Mouse (Mus musculus) MEL (cell line): ENCODE measurements around the gene Abl2. TPM values are rescaled to one million over a fixed set of nuclear protein-coding genes. Genes with fewer than 3 reads are reported as not detected.

Experiments used
- DNase-seq: peaks from one replicate; pipeline ENCODE4 v3.0.0; 2011; ENCODE audit warnings: low read depth, low spot score
- H3K27ac ChIP-seq: 2 replicates; pipeline ENCODE4 v1.5.1; 2012; ENCODE audit warnings: low read depth, mild to moderate bottlenecking, control low read depth, low read length, moderate library complexity; ENCODE audit not compliant: control insufficient read depth
- H3K27me3 ChIP-seq, 2 experiments: fragments of 150-350 bp in 1 of 2; sonication (generic) in 1 of 2; 2 replicates each; pipeline ENCODE4 v1.6.1; 2012; ENCODE audit warnings: low read length in 2 of 2, mild to moderate bottlenecking in 2 of 2, improper control_type of control experiment in 1 of 2, moderate library complexity in 1 of 2; ENCODE audit not compliant: insufficient read depth in 2 of 2, control insufficient read depth in 1 of 2
- H3K36me3 ChIP-seq, 2 experiments: 2 replicates each; pipeline ENCODE4 v1.6.1; 2012 to 2014; ENCODE audit warnings: low read length in 2 of 2, improper control_type of control experiment in 1 of 2, inconsistent platforms in 1 of 2, mild to moderate bottlenecking in 1 of 2; ENCODE audit not compliant: insufficient read depth in 2 of 2, control insufficient read depth in 1 of 2
- H3K4me1 ChIP-seq, 2 experiments: fragments of 150-350 bp in 1 of 2; sonication (generic) in 1 of 2; 2 replicates each; pipeline ENCODE4 v1.6.1; 2012; ENCODE audit warnings: low read length in 2 of 2, improper control_type of control experiment in 1 of 2, mild to moderate bottlenecking in 1 of 2; ENCODE audit not compliant: insufficient read depth in 2 of 2, control insufficient read depth in 1 of 2
- H3K4me3 ChIP-seq, 2 experiments: fragments of 150-350 bp in 1 of 2; sonication (generic) in 1 of 2; 2 replicates each; pipeline ENCODE4 v1.5.1; 2012; ENCODE audit warnings: low read depth in 2 of 2, low read length in 2 of 2, mild to moderate bottlenecking in 2 of 2, moderate library complexity in 2 of 2, control low read depth in 1 of 2, improper control_type of control experiment in 1 of 2; ENCODE audit not compliant: control insufficient read depth in 1 of 2, insufficient read depth in 1 of 2
- H3K79me2 ChIP-seq: 2 replicates; pipeline ENCODE4 v1.6.1; 2012; ENCODE audit warnings: mild to moderate bottlenecking, low read length, moderate library complexity; ENCODE audit not compliant: control insufficient read depth, poor library complexity, insufficient read depth
- H3K9ac ChIP-seq: 2 replicates; pipeline ENCODE4 v1.6.1; 2012; ENCODE audit warnings: low read depth, mild to moderate bottlenecking, control low read depth, low read length, moderate library complexity; ENCODE audit not compliant: control insufficient read depth, poor library complexity, severe bottlenecking
- H3K9me3 ChIP-seq: fragments of 150-350 bp; sonication (generic); replicated peaks from 2 replicates; pipeline ENCODE4 v1.6.1; 2012; ENCODE audit warnings: mild to moderate bottlenecking, low read length, improper control_type of control experiment, moderate library complexity; ENCODE audit not compliant: insufficient read depth
- BHLHE40 ChIP-seq: IDR thresholded peaks from 2 replicates; pipeline ENCODE4 v1.6.1; 2012; ENCODE audit warnings: low read depth, mild to moderate bottlenecking, inconsistent platforms, low read length, improper control_type of control experiment, borderline replicate concordance
- CHD1 ChIP-seq: IDR thresholded peaks from 2 replicates; pipeline ENCODE4 v1.6.1; 2012; ENCODE audit warnings: low read depth, mild to moderate bottlenecking, inconsistent platforms, low read length, improper control_type of control experiment
- CTCF ChIP-seq, 3 experiments: IDR thresholded peaks in 2 of 3; conservative IDR thresholded peaks in 1 of 3; 2 replicates each; pipeline ENCODE4 v1.5.1; 2011 to 2012; ENCODE audit warnings: low read length in 3 of 3, low read depth in 2 of 3, mild to moderate bottlenecking in 2 of 3, improper control_type of control experiment in 1 of 3, inconsistent platforms in 1 of 3, mixed read lengths in 1 of 3, moderate library complexity in 1 of 3; ENCODE audit not compliant: control insufficient read depth in 1 of 3, insufficient read depth in 1 of 3, poor library complexity in 1 of 3, severe bottlenecking in 1 of 3
- ELF1 ChIP-seq: IDR thresholded peaks from 2 replicates; pipeline ENCODE4 v1.6.1; 2014; ENCODE audit warnings: low read depth, mild to moderate bottlenecking, inconsistent platforms, low read length, improper control_type of control experiment, moderate library complexity
- EP300 ChIP-seq, 2 experiments: IDR thresholded peaks; 2 replicates each; pipeline ENCODE4 v1.6.1; 2011; ENCODE audit warnings: improper control_type of control experiment in 2 of 2, low read length in 2 of 2, low read depth in 1 of 2, mild to moderate bottlenecking in 1 of 2
- ETS1 ChIP-seq: IDR thresholded peaks from 2 replicates; pipeline ENCODE4 v1.6.1; 2012; ENCODE audit warnings: low read depth, mild to moderate bottlenecking, inconsistent platforms, low read length, improper control_type of control experiment, moderate library complexity
- GABPA ChIP-seq: IDR thresholded peaks from 2 replicates; pipeline ENCODE4 v1.6.1; 2012; ENCODE audit warnings: low read depth, mild to moderate bottlenecking, inconsistent platforms, low read length, improper control_type of control experiment, moderate library complexity
- JUND ChIP-seq: IDR thresholded peaks from 2 replicates; pipeline ENCODE4 v1.6.1; 2011; ENCODE audit warnings: low read depth, mild to moderate bottlenecking, improper control_type of control experiment, low read length
- MAFK ChIP-seq: IDR thresholded peaks from 2 replicates; pipeline ENCODE4 v1.6.1; 2011; ENCODE audit warnings: low read depth, mild to moderate bottlenecking, low read length, improper control_type of control experiment, borderline replicate concordance
- MAX ChIP-seq: IDR thresholded peaks from 2 replicates; pipeline ENCODE4 v1.6.1; 2011; ENCODE audit warnings: low read length, improper control_type of control experiment
- MAZ ChIP-seq: IDR thresholded peaks from 2 replicates; pipeline ENCODE4 v1.6.1; 2012; ENCODE audit warnings: low read depth, mild to moderate bottlenecking, inconsistent platforms, low read length, improper control_type of control experiment
- MXI1 ChIP-seq: IDR thresholded peaks from 2 replicates; pipeline ENCODE4 v1.6.1; 2011; ENCODE audit warnings: mild to moderate bottlenecking, low read depth, low read length, improper control_type of control experiment
- MYC ChIP-seq: IDR thresholded peaks from 2 replicates; pipeline ENCODE4 v1.6.1; 2011; ENCODE audit warnings: low read depth, mild to moderate bottlenecking, low read length, improper control_type of control experiment, moderate library complexity
- POLR2A ChIP-seq, 2 experiments: IDR thresholded peaks; 2 replicates each; pipeline ENCODE4 v1.6.1; 2011 to 2012; ENCODE audit warnings: low read length in 2 of 2, mild to moderate bottlenecking in 2 of 2, control low read depth in 1 of 2, improper control_type of control experiment in 1 of 2, low read depth in 1 of 2, moderate library complexity in 1 of 2; ENCODE audit not compliant: control insufficient read depth in 1 of 2, insufficient read depth in 1 of 2, poor library complexity in 1 of 2
- POLR2AphosphoS2 ChIP-seq: IDR thresholded peaks from 2 replicates; pipeline ENCODE4 v1.6.1; 2011; ENCODE audit warnings: low read length, improper control_type of control experiment
- SMC3 ChIP-seq: IDR thresholded peaks from 2 replicates; pipeline ENCODE4 v1.6.1; 2011; ENCODE audit warnings: low read depth, low read length, improper control_type of control experiment
- TBP ChIP-seq: IDR thresholded peaks from 2 replicates; pipeline ENCODE4 v1.8.0; 2011; ENCODE audit warnings: low read depth, low read length, improper control_type of control experiment
- TCF12 ChIP-seq: IDR thresholded peaks from 2 replicates; pipeline ENCODE4 v1.6.1; 2014; ENCODE audit warnings: low read depth, mild to moderate bottlenecking, inconsistent platforms, low read length, improper control_type of control experiment, moderate library complexity
- USF1 ChIP-seq: IDR thresholded peaks from 2 replicates; pipeline ENCODE4 v1.6.1; 2014; ENCODE audit warnings: low read depth, mild to moderate bottlenecking, inconsistent platforms, low read length, improper control_type of control experiment, moderate library complexity
- USF2 ChIP-seq, 2 experiments: IDR thresholded peaks; 2 replicates each; pipeline ENCODE4 v1.6.1; 2011 to 2012; ENCODE audit warnings: improper control_type of control experiment in 2 of 2, low read length in 2 of 2, borderline replicate concordance in 1 of 2, inconsistent platforms in 1 of 2, low read depth in 1 of 2, mild to moderate bottlenecking in 1 of 2; ENCODE audit not compliant: insufficient read depth in 1 of 2
- ZC3H11A ChIP-seq: IDR thresholded peaks from 2 replicates; pipeline ENCODE4 v1.6.1; 2012; ENCODE audit warnings: low read depth, mild to moderate bottlenecking, inconsistent platforms, low read length, improper control_type of control experiment
- ZKSCAN1 ChIP-seq: IDR thresholded peaks from 2 replicates; pipeline ENCODE4 v1.6.1; 2012; ENCODE audit warnings: low read depth, mild to moderate bottlenecking, inconsistent platforms, low read length, improper control_type of control experiment, moderate library complexity
- ZNF384 ChIP-seq: IDR thresholded peaks from 2 replicates; pipeline ENCODE4 v1.6.1; 2012; ENCODE audit warnings: low read depth, mild to moderate bottlenecking, inconsistent platforms, low read length, improper control_type of control experiment
- polyA plus RNA-seq, 2 experiments: library from polyadenylated mRNA; stranded (reverse) in 1 of 2; unstranded in 1 of 2; fragments of >175 nt in 1 of 2; fragments of >200 nt in 1 of 2; gene quantifications; 2 replicates each; pipeline versions ENCODE4 v1.2.1 to v1.2.4; 2012; ENCODE audit warnings: low replicate concordance in 2 of 2, low read depth in 1 of 2; ENCODE audit not compliant: insufficient read length in 2 of 2, insufficient read depth in 1 of 2, missing spikeins in 1 of 2
- total RNA-seq: library from RNA; depleted of rRNA; stranded (reverse); fragments of 300-350 nt; gene quantifications from 2 replicates; pipeline ENCODE4 v1.2.3, GENCODE M21; 2012

The Abl2 gene
- total and polyA plus RNA-seq, 3 experiments = 13.8 to 17.5 TPM; not detected in 1

GRCm38 (mm10) chr1:156624231-156624630 is 65.6 kb downstream of the Abl2 start:
- Histone ChIP-seq H3K27me3 (no peaks in the 10 kb centered on the region), H3K36me3 (no peaks in the 10 kb centered on the region; a peak in 2 of 4 replicates), H3K79me2 (no peaks in the 10 kb centered on the region), H3K4me1 (no peaks in the 10 kb centered on the region), H3K9ac (no peak overlapping the region), H3K9me3 (no peaks in the 10 kb centered on the region), H3K4me3 (no peak overlapping the region), H3K27ac (no peak overlapping the region)
- TF ChIP-seq MAFK = no peak
- TF ChIP-seq USF2 (IDR thresholded peaks at IDR 0.05; ENCODE audit: borderline replicate concordance in 1 of 2, insufficient read depth in 1 of 2, low read depth in 1 of 2, low read length in 2 of 2) = no peak
- TF ChIP-seq ELF1 = no peak
- no peak for TF ChIP-seq CTCF (IDR thresholded peaks at IDR 0.05 in 2 of 3, conservative IDR thresholded peaks at IDR 0.05 in 1 of 3; ENCODE audit: control insufficient read depth in 1 of 3, insufficient read depth in 1 of 3, low read depth in 2 of 3, low read length in 3 of 3, poor library complexity in 1 of 3, severe bottlenecking in 1 of 3)
- no peak for TF ChIP-seq JUND
- no peak for TF ChIP-seq GABPA
- TF ChIP-seq MYC = no peak
- no peak for TF ChIP-seq ETS1
- no peak for TF ChIP-seq USF1
- TF ChIP-seq MAX = no peak
- DNase-seq = no peak

GRCm38 (mm10) chr1:156626729-156627128 is 68.1 kb downstream of the Abl2 start:
- H3K9me3 ChIP-seq = no peaks in the 10 kb centered on the region
- TF ChIP-seq BHLHE40 (no peak), CTCF (IDR thresholded peaks at IDR 0.05 in 2 of 3, conservative IDR thresholded peaks at IDR 0.05 in 1 of 3; ENCODE audit: control insufficient read depth in 1 of 3, insufficient read depth in 1 of 3, low read depth in 2 of 3, low read length in 3 of 3, poor library complexity in 1 of 3, severe bottlenecking in 1 of 3) (peak in 1 of 3 experiments; percentile 45; a peak in 3 of 6 replicates)
- no peaks in the 10 kb centered on the region for H3K79me2 ChIP-seq
- H3K27ac ChIP-seq = no peak overlapping the region
- H3K4me1 ChIP-seq = no peaks in the 10 kb centered on the region
- H3K9ac ChIP-seq = no peak overlapping the region
- peak; percentile 41 for DNase-seq
- H3K27me3 ChIP-seq = no peaks in the 10 kb centered on the region
- H3K4me3 ChIP-seq = no peak overlapping the region
- peaks cover 0 to 2% of the 10 kb centered on the region in 2 experiments; a peak in 2 of 4 replicates for H3K36me3 ChIP-seq

- H3K27ac ChIP-seq = no peak overlapping the region
- H3K4me1 ChIP-seq = no peaks in the 10 kb centered on the region
- no peak overlapping the region for H3K9ac ChIP-seq
- H3K36me3 ChIP-seq = peaks cover 0 to 11% of the 10 kb centered on the region in 2 experiments; a peak in 2 of 4 replicates
- H3K9me3 ChIP-seq = no peaks in the 10 kb centered on the region
- TF ChIP-seq ZNF384 = no peak
- no peak for TF ChIP-seq ZKSCAN1
- no peak for TF ChIP-seq GABPA
- no peak for TF ChIP-seq EP300 (IDR thresholded peaks at IDR 0.05; ENCODE audit: low read depth in 1 of 2, low read length in 2 of 2)
- no peak for TF ChIP-seq POLR2AphosphoS2
- TF ChIP-seq MXI1 = no peak
- TF ChIP-seq CHD1 = no peak
- TF ChIP-seq USF1 = no peak
- TF ChIP-seq SMC3 = no peak
- no peak for TF ChIP-seq POLR2A (IDR thresholded peaks at IDR 0.05; ENCODE audit: control insufficient read depth in 1 of 2, insufficient read depth in 1 of 2, low read depth in 1 of 2, low read length in 2 of 2, poor library complexity in 1 of 2)
- TF ChIP-seq ZC3H11A = no peak
- no peak for TF ChIP-seq ELF1
- no peak for TF ChIP-seq ETS1
- TF ChIP-seq CTCF (IDR thresholded peaks at IDR 0.05 in 2 of 3, conservative IDR thresholded peaks at IDR 0.05 in 1 of 3; ENCODE audit: control insufficient read depth in 1 of 3, insufficient read depth in 1 of 3, low read depth in 2 of 3, low read length in 3 of 3, poor library complexity in 1 of 3, severe bottlenecking in 1 of 3) = no peak
- TF ChIP-seq USF2 (IDR thresholded peaks at IDR 0.05; ENCODE audit: borderline replicate concordance in 1 of 2, insufficient read depth in 1 of 2, low read depth in 1 of 2, low read length in 2 of 2) = no peak
- TF ChIP-seq TCF12 = no peak
- TF ChIP-seq TBP = no peak
- no peak for TF ChIP-seq BHLHE40
- TF ChIP-seq MAZ = no peak
- TF ChIP-seq, all 39 proteins: peak for 0
- H3K27me3 ChIP-seq = no peaks in the 10 kb centered on the region
- no peaks in the 10 kb centered on the region for H3K79me2 ChIP-seq
- no peak for DNase-seq
- no peak overlapping the region for H3K4me3 ChIP-seq
Observed at GRCm38 (mm10) chr1:156629984-156630383, 71.4 kb downstream of the Abl2 start.
